Mouse (Mus musculus): ENCODE measurements around the gene Abcg8. TPM values are rescaled to one million over a fixed set of nuclear protein-coding genes. Genes with fewer than 3 reads are reported as not detected.

Abcg8 gene
- total and polyA plus RNA-seq, 3 experiments = not detected

DNA sequence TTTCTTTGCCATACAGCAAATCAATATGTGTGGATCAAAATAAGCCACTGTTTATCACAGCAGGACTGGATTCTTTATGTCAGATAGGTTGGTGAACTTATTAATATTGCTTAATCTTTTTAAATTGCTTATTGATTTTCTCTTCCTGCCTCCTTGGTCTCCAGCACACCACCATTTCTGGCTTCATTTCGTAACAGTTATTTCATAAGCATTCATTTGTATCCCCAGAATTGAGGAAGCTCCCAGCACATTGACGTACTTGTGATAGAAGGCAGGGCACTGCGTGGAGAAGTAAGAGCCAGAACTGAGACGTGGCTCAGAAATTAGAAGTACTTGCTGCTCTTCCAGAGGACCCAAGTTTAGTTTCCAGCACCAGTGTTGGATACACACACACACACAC lies 28.5 kb upstream of the Abcg8 start:
- Histone ChIP-seq H3K9ac (ENCODE audit: control insufficient read depth, low read depth, low read length, poor library complexity, severe bottlenecking) (no peak overlapping the region), H3K36me3 (ENCODE audit: control insufficient read depth in 1 of 2, insufficient read depth in 2 of 2, low read length in 2 of 2) (peaks cover 0 to 12% of the 10 kb centered on the region in 2 experiments; a peak in 2 of 4 replicates), H3K4me1 (ENCODE audit: control insufficient read depth in 1 of 2, insufficient read depth in 2 of 2, low read length in 2 of 2) (peaks cover 13% of the 10 kb centered on the region in 2 experiments), H3K9me3 (replicated peaks; ENCODE audit: insufficient read depth, low read length) (no peaks in the 10 kb centered on the region), H3K27me3 (ENCODE audit: control insufficient read depth in 1 of 2, insufficient read depth in 2 of 2, low read length in 2 of 2) (no peaks in the 10 kb centered on the region; a peak in 1 of 4 replicates), H3K27ac (ENCODE audit: control insufficient read depth, low read depth, low read length) (no peak overlapping the region), H3K4me3 (ENCODE audit: control insufficient read depth in 1 of 2, insufficient read depth in 1 of 2, low read depth in 2 of 2, low read length in 2 of 2) (no peak overlapping the region), H3K79me2 (ENCODE audit: control insufficient read depth, insufficient read depth, low read length, poor library complexity) (no peaks in the 10 kb centered on the region)
- TF ChIP-seq CTCF (IDR thresholded peaks at IDR 0.05 in 2 of 3, conservative IDR thresholded peaks at IDR 0.05 in 1 of 3; ENCODE audit: control insufficient read depth in 1 of 3, insufficient read depth in 1 of 3, low read depth in 2 of 3, low read length in 3 of 3, poor library complexity in 1 of 3, severe bottlenecking in 1 of 3) (no peak), MXI1 (IDR thresholded peaks at IDR 0.05; ENCODE audit: low read depth, low read length) (no peak), MYC (IDR thresholded peaks at IDR 0.05; ENCODE audit: low read depth, low read length) (no peak), CHD2 (IDR thresholded peaks at IDR 0.05; ENCODE audit: low read length) (no peak), ZMIZ1 (IDR thresholded peaks at IDR 0.05; ENCODE audit: low read depth, low read length) (no peak), MYB (IDR thresholded peaks at IDR 0.05; ENCODE audit: low read depth, low read length) (no peak), TBP (IDR thresholded peaks at IDR 0.05; ENCODE audit: low read depth, low read length) (no peak), NELFE (IDR thresholded peaks at IDR 0.05; ENCODE audit: low read depth, low read length) (no peak), SIN3A (IDR thresholded peaks at IDR 0.05; ENCODE audit: low read length) (no peak), E2F4 (IDR thresholded peaks at IDR 0.05; ENCODE audit: borderline replicate concordance, low read depth, low read length) (no peak)
- peak; percentile 21 for DNase-seq (ENCODE audit: low read depth, low spot score)

DNA sequence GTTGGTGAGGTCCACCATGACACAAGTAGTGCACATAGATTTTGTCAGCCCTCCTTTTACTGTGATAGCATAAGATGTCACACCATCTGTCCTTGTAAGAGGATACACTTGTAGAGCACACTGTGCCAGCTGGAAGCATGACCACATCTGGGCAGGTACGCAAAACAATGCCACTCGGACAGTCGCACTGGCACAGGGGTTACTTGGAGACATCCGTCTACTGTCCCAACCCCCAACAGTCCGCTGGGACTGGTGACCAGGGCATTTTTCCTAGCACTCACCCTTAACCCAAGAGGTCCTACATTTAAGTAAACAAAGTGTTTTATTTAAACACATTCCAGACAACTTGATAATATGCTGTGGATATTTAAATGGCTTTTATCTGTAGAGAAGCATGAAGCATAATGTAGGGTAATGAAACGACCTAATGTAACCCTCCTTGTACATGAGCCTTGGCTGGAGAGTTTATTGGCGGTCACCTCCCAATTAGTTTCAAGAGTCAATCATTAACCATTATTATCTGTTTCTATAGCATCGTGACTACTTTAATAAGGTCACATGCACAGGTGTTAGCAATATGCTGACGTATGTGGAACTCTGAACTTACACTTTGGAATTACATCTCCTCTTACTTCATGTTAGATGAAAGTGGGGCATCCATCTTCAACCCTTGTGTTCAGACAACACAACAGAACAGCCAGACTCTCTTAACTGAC lies 25.6 kb upstream of the Abcg8 start:
- peaks cover 0 to under 1% of the 10 kb centered on the region in 2 experiments; a peak in 2 of 4 replicates for H3K36me3 ChIP-seq (ENCODE audit: control insufficient read depth in 1 of 2, insufficient read depth in 2 of 2, low read length in 2 of 2)
- TF ChIP-seq MXI1 (IDR thresholded peaks at IDR 0.05; ENCODE audit: low read depth, low read length) (no peak), ETS1 (IDR thresholded peaks at IDR 0.05; ENCODE audit: low read depth, low read length) (no peak), POLR2A (IDR thresholded peaks at IDR 0.05; ENCODE audit: control insufficient read depth in 1 of 2, insufficient read depth in 1 of 2, low read depth in 1 of 2, low read length in 2 of 2, poor library complexity in 1 of 2) (no peak), ELF1 (IDR thresholded peaks at IDR 0.05; ENCODE audit: low read depth, low read length) (no peak), ZNF384 (IDR thresholded peaks at IDR 0.05; ENCODE audit: low read depth, low read length) (no peak), UBTF (IDR thresholded peaks at IDR 0.05; ENCODE audit: borderline replicate concordance, insufficient read depth, low read depth, low read length) (no peak), GABPA (IDR thresholded peaks at IDR 0.05; ENCODE audit: low read depth, low read length) (no peak), CHD2 (IDR thresholded peaks at IDR 0.05; ENCODE audit: low read length) (no peak), ZC3H11A (IDR thresholded peaks at IDR 0.05; ENCODE audit: low read depth, low read length) (no peak), NRF1 (IDR thresholded peaks at IDR 0.05; ENCODE audit: insufficient read depth, low read depth, low read length, poor library complexity, severe bottlenecking) (no peak), MYB (IDR thresholded peaks at IDR 0.05; ENCODE audit: low read depth, low read length) (no peak)
- H3K27ac ChIP-seq (ENCODE audit: control insufficient read depth, low read depth, low read length) = no peak overlapping the region
- H3K9me3 ChIP-seq (replicated peaks; ENCODE audit: insufficient read depth, low read length) = no peaks in the 10 kb centered on the region
- H3K4me1 ChIP-seq (ENCODE audit: control insufficient read depth in 1 of 2, insufficient read depth in 2 of 2, low read length in 2 of 2) = peaks cover under 1 to 5% of the 10 kb centered on the region in 2 experiments; a peak in 3 of 4 replicates
- no peak overlapping the region for H3K9ac ChIP-seq (ENCODE audit: control insufficient read depth, low read depth, low read length, poor library complexity, severe bottlenecking)
- no peak for DNase-seq (ENCODE audit: low read depth, low spot score)
- H3K4me3 ChIP-seq (ENCODE audit: control insufficient read depth in 1 of 2, insufficient read depth in 1 of 2, low read depth in 2 of 2, low read length in 2 of 2) = no peak overlapping the region
- no peaks in the 10 kb centered on the region for H3K79me2 ChIP-seq (ENCODE audit: control insufficient read depth, insufficient read depth, low read length, poor library complexity)
- no peaks in the 10 kb centered on the region; a peak in 2 of 4 replicates for H3K27me3 ChIP-seq (ENCODE audit: control insufficient read depth in 1 of 2, insufficient read depth in 2 of 2, low read length in 2 of 2)

All from MEL (cell line).